Mouse (Mus musculus) kidney, embryonic 16.5 days (tissue): ENCODE data around the gene 1700011M02Rik. TPM values are rescaled to one million over a fixed set of nuclear protein-coding genes. Genes with fewer than 3 reads are reported as not detected.

Experiments used
- ATAC-seq: fragments of 200-750 bp; cut with Nextera tagmentation; 2 replicates; pipeline ENCODE4 v1.8.0; 2017; ENCODE audit warnings: moderate TSS enrichment; ENCODE audit not compliant: low FRiP score, low TSS enrichment
- H3K27ac ChIP-seq: fragments of 300-500 bp; sonication (generic); 2 replicates; pipeline ENCODE4 v1.5.1; 2014; ENCODE audit warnings: low read length
- H3K27me3 ChIP-seq: fragments of 300-500 bp; sonication (generic); 2 replicates; pipeline ENCODE4 v1.6.1; 2014; ENCODE audit warnings: low read length, control low read depth, mixed read lengths; ENCODE audit not compliant: insufficient read depth
- H3K36me3 ChIP-seq: fragments of 300-500 bp; sonication (generic); 2 replicates; pipeline ENCODE4 v1.6.1; 2014; ENCODE audit warnings: low read length, control low read depth, mixed read lengths; ENCODE audit not compliant: insufficient read depth
- H3K4me1 ChIP-seq: fragments of 300-500 bp; sonication (generic); 2 replicates; pipeline ENCODE4 v1.6.1; 2014; ENCODE audit warnings: low read length, control low read depth, mixed read lengths; ENCODE audit not compliant: insufficient read depth
- H3K4me2 ChIP-seq: fragments of 300-500 bp; sonication (generic); replicated peaks from 2 replicates; pipeline ENCODE4 v1.6.1; 2014; ENCODE audit warnings: low read depth, low read length
- H3K4me3 ChIP-seq: fragments of 300-500 bp; sonication (generic); 2 replicates; pipeline ENCODE4 v1.5.1; 2014; ENCODE audit warnings: mild to moderate bottlenecking, low read length
- H3K9ac ChIP-seq: fragments of 300-500 bp; sonication (generic); replicated peaks from 2 replicates; pipeline ENCODE4 v1.6.1; 2014; ENCODE audit warnings: low read length
- H3K9me3 ChIP-seq: fragments of 300-500 bp; sonication (generic); 2 replicates; pipeline ENCODE4 v1.6.1; 2016; ENCODE audit warnings: low read length, control low read depth
- WGBS: fragments of 180-500 bp; shearing (Covaris S2); extraction: QIAGEN DNeasy Blood & Tissue Kit; methylation state at CpG from one replicate; pipeline ENCODE4 v1.1.7; 2014; 5-methylcytosine and 5-hydroxymethylcytosine counted together
- polyA plus RNA-seq: library from polyadenylated mRNA; unstranded; fragments of >200 nt; fragmentation: Nextera tagmentation; extraction: Ambion mirVana; gene quantifications from 2 replicates; pipeline ENCODE4 v1.2.1, GENCODE M21; 2015

The 1700011M02Rik gene
- polyA plus RNA-seq, 1 experiment from 2014 or later, result not detected

DNA sequence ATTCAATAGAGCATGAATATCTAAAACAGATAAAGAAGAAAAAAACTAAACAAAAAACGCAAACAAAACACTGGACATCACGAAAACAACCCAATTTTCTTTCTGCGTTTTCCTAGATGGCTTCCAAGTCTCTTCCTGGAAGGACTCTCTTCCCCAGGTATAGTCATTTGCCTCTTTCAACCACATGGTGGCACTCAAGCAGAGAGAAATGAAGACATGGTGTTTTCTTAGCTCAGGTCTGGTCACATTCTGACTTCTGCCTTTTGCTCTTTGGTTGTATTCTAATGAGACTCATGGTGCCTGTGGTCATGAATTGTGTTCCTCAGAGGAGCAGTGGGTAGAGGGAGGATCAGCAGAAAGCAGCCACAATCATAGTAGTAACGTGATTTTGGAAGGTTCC lies 50.2 kb downstream of the 1700011M02Rik start:
- H3K4me1 ChIP-seq, result no peaks in the 10 kb centered on the region
- ATAC-seq, result no peak
- WGBS, result 33% methylated on average over 4 of the region's 4 CpGs

More for the DNA sequence above, 50.2 kb downstream of the 1700011M02Rik start:
- Histone ChIP-seq H3K9me3 (no peaks in the 10 kb centered on the region), H3K9ac (no peak overlapping the region), H3K27me3 (peaks cover 3% of the 10 kb centered on the region; the same call in 1 of the 2 replicates), H3K27ac (no peak overlapping the region), H3K36me3 (no peaks in the 10 kb centered on the region), H3K4me2 (no peak overlapping the region), H3K4me3 (no peak overlapping the region)

Other genes with a start within 250 kb of the 1700011M02Rik start
- not detected in 2 replicates for gene Gm3880, start 221.9 kb upstream of the 1700011M02Rik start, polyA plus RNA-seq
- gene Gm9112, start 201.3 kb upstream of the 1700011M02Rik start, polyA plus RNA-seq, result not detected in 2 replicates
- not detected in 2 replicates for gene Dmrtc1b, start 201.0 kb upstream of the 1700011M02Rik start, polyA plus RNA-seq
- gene Dmrtc1c1, start 105.9 kb upstream of the 1700011M02Rik start, polyA plus RNA-seq, result not detected in 2 replicates
- not detected in 2 replicates for gene Dmrtc1c2, start 54.3 kb upstream of the 1700011M02Rik start, polyA plus RNA-seq
- gene 1700031F05Rik, start 40.9 kb upstream of the 1700011M02Rik start, polyA plus RNA-seq, result not detected in 2 replicates
- gene Dmrtc1a, start 218 bp upstream of the 1700011M02Rik start, polyA plus RNA-seq, result 1.3 and 1.5 TPM in 2 replicates
- not detected in 2 replicates for gene 1700018G05Rik, start 19.5 kb downstream of the 1700011M02Rik start, polyA plus RNA-seq